Mouse (Mus musculus) neutrophil, adult 5-6 weeks (primary cell): ENCODE results near the gene Ube2r2. TPM values are rescaled to one million over a fixed set of nuclear protein-coding genes. Genes with fewer than 3 reads are reported as not detected.

ENCODE experiments used
- ATAC-seq: fragments of 151-379, 151-347 bp; 2 replicates; pipeline ENCODE4 v1.8.0; 2017; ENCODE audit warnings: mild to moderate bottlenecking, moderate TSS enrichment; ENCODE audit not compliant: insufficient number of reproducible peaks, poor library complexity, low FRiP score, severe bottlenecking; ENCODE audit errors: extremely low read depth
- total RNA-seq: library from RNA; stranded (forward); fragments of 200-1000 nt; gene quantifications from 2 replicates; pipeline ENCODE4 v1.2.3, GENCODE M21; 2017

Ube2r2 gene
- total RNA-seq, 1 experiment from 2014 or later: 49.2 TPM

GRCm38 (mm10) chr4:41161232-41161631, 25.7 kb downstream of the Ube2r2 start:
- ATAC-seq: no peak

DNA sequence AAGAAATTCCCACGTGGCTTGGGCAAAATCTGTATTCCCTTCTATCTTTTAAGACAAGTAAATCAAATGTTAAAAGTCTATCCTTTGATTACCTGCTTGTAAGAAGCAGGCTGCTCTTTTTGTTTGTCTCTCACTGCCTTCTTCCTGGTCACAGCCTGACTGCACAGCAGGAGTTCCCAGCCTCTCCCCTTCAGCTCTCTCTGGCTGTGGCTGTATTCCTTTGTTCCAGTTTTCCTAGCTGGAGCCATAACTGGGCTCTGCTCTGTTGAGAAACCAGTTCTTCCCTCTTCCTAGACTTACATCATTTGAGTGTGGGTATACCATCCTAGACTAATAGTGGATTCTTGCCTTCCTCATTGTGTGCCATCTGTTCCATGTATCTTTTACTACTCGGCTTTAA, 29.4 kb downstream of the Ube2r2 start:
- no peak for ATAC-seq

- ATAC-seq: no peak
Measured at GRCm38 (mm10) chr4:41165693-41166475, 30.3 kb downstream of the Ube2r2 start.

GRCm38 (mm10) chr4:41170970-41171369, 35.4 kb downstream of the Ube2r2 start:
- ATAC-seq: no peak

- ATAC-seq: no peak
Measured at GRCm38 (mm10) chr4:41174631-41175030, 39.1 kb downstream of the Ube2r2 start.

GRCm38 (mm10) chr4:41179825-41180725, 44.5 kb downstream of the Ube2r2 start:
- ATAC-seq: no peak

- no peak for ATAC-seq
Measured at GRCm38 (mm10) chr4:41189809-41190208, 54.3 kb downstream of the Ube2r2 start.

DNA sequence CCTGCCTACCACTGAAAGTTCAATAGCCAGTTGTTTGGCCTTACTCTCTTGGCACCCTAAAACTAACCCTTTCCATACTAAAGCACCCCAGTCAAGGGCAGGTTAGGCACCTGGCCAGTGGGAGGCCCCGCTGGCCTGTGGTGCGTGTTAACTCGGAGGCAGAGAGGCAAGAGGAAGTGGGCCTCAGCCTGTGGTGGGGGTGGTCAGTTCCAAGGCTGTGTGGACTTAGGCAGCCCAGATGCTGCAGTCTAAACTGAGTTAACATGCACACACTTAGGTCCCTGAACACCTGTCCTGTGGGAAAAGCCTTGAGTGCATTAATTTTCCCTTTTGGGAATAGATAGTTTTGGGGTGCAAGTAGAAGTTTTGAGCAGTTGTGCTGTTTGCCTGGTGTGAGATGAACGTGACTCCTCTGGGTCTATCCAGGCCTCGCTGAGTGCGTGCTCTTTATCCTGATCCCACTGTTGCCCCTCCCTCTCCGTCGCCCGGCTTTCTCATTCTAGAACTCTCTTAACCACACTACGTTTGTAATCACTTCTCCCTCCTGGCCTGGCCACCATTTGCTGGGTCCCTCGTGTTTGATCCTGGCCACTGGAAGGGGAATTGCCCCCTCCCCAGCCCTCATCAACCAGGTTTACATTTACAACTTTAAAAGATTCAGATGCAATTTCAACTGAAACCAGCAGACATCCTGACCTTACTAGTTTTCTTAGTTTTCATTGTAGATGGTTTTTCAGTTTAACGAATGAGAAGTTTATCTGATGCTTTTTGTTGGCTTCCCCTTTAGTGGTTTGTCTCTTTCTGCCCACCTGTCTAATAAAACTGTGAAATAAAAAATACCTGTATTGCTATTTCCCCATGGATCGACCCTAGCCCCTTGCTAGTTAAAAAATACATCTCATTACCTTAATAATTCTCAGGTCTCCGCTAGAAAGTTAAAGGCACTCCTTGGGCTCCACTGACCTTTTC, 57.3 kb downstream of the Ube2r2 start:
- no peak for ATAC-seq

- ATAC-seq: no peak
Measured at GRCm38 (mm10) chr4:41195328-41195727, 59.8 kb downstream of the Ube2r2 start.

GRCm38 (mm10) chr4:41196861-41197610, 61.5 kb downstream of the Ube2r2 start:
- ATAC-seq: no peak

DNA sequence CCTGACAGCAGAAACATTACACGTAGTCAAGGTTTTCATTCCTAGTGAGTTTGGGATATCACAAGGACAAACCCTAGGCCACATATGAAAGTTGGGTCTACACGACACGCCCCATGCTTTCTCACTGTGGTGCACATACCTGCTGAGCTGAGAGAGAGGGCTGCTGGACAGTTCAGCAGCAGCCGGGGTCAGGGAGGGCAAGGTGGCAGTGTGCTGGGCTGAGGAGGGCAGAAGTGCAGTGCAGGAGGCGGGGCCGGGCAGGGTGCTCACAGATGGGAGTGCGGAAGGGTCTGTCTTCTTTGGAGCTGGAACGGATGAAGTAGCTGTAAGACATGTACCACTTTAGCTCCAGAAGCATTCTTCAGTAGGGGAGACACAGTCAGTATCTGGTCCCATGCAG, 66.6 kb downstream of the Ube2r2 start:
- ATAC-seq: no peak

GRCm38 (mm10) chr4:41205751-41206150, 70.2 kb downstream of the Ube2r2 start:
- no peak for ATAC-seq

- ATAC-seq: no peak
Measured at GRCm38 (mm10) chr4:41208050-41208449, 72.5 kb downstream of the Ube2r2 start.

DNA sequence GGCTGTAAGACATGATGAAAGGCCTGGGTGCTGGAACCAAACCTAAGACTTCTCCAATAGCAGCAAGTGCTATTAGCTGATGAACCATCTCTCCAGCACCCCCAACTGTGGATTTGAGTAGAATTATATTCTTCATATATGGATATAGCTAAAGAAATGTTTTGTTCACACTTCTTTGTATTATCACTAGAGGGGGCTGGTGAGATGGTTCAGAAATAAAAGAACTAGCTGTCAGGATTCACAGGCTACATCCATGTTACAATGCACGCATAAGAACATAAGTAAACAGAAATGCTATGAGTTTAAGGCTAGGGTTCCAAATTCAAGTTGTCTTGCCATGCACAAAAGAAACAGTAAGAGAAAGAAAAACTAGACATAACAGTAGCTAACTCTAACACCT, 89.9 kb downstream of the Ube2r2 start:
- no peak for ATAC-seq

GRCm38 (mm10) chr4:41226351-41226750, 90.8 kb downstream of the Ube2r2 start:
- 0 out of 2 replicates have a peak, but pooled peaks have one; percentile 23 for ATAC-seq

DNA sequence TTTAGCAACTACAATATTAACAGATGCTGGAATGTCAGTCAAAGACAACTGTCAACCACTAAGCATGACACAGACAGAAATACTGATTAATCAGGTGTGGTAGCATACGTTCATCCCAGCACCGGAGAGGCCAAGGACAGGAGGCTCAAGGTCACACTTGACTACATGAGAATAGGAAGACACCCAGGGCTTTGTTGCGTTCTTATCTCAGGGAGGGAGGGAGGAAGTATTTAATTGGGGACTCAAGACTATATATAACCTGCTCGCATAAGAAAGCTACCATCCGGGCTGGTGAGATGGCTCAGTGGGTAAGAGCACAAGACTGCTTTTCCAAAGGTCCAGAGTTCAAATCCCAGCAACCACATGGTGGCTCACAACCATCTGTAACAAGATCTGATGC, 100.1 kb downstream of the Ube2r2 start:
- no peak for ATAC-seq

DNA sequence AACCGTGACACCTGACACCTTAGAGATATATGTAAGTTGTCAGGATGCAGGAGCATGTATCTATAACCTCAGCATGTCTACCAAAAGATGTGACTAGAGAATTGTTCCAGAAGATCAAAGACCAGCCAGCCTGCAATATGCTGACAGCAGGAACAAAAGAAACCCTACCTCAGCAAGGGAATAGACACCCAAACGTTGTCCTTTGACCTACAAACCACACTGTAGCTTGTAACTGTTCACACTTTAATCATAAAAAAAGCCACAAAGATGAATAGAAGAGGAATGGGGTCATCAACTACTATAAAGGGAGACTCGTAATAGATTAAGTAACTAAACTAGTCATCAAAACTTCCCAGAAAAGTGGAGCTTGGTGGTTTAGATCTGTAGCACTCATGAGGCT, 105.4 kb downstream of the Ube2r2 start:
- ATAC-seq: no peak
